Comparison of ENCODE assay signal across 11 mouse cellular contexts in the genomic region with DNA sequence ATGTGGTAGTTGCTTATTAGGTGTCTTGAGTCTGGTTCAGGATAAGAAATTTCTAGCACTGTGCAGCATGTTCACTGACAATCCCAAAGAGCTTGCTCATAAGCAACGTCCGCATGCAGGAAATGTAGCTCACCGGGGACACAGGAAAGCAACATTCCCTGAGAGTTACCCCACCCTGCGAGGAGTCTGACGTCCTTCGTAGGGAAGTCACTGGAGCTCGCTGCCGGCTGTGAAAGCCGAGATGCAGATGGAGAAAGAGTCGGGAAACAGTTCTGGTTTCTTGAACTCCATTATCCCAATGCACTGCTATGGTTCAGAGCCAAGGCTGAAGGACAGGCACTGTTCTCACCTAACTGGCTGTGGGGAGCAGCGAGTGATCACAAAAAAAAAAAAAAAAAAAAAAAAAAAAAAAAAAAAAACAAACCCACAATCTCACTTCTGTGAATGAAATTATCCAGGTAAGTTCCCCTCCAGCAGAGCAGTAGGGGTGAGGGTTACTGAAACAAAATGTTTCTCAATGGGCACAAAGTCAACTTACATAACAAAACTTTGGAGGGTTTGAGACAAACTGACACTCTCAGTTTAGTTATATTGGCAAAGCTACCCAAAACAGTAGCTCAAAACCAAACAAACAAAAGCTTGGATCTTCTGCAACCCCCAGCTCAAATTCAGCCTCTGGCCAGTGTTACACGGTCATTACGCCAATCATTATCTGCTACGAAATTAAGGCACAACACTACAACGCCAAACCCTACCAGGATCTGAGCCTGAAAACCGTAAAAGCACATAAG. TPM values are rescaled to one million over a fixed set of nuclear protein-coding genes. Genes with fewer than 3 reads are reported as not detected.
DNase-seq lines count a peak whose midpoint lies in the region; ATAC-seq and TF ChIP-seq lines count a peak whose summit lies in the region.
"Had no signal": no experiment of that assay in that cellular context is flagged by ENCODE, and none has a peak within 500 bp of the region (broad histone marks: within the 10 kb centered on the region; RNA-seq: fewer than 3 reads in every experiment).

No protein-coding gene starts in this region.

- no peak for ATAC-seq in heart, embryonic 12.5 days (ENCODE audit: insufficient number of reproducible peaks, low FRiP score)
- no peak for ATAC-seq in kidney, embryonic 16.5 days (ENCODE audit: low FRiP score, low TSS enrichment)
- no peak for ATAC-seq in stomach, postnatal 0 days (ENCODE audit: low FRiP score, low TSS enrichment)
- no peak for ATAC-seq in forebrain, embryonic 11.5 days (replicated peaks; ENCODE audit: low FRiP score)
- ATAC-seq: midbrain, embryonic 13.5 days had no signal

- no peaks in the 10 kb centered on the region for H3K79me2 ChIP-seq in CH12.LX (replicated peaks; ENCODE audit: control insufficient read depth, extremely low read depth, insufficient read depth, poor library complexity, severe bottlenecking)

- no peak overlapping the region for H3K4me2 ChIP-seq in CH12.LX (ENCODE audit: insufficient read depth, low read depth, poor library complexity, severe bottlenecking)
- no peak overlapping the region for H3K4me2 ChIP-seq in heart, embryonic 12.5 days
- no peak overlapping the region for H3K4me2 ChIP-seq in kidney, embryonic 16.5 days (replicated peaks; ENCODE audit: low read depth, low read length)
- no peak overlapping the region for H3K4me2 ChIP-seq in stomach, postnatal 0 days (replicated peaks; ENCODE audit: low read depth)
- no peak overlapping the region for H3K4me2 ChIP-seq in forebrain, embryonic 11.5 days (ENCODE audit: low read depth, low read length, severe bottlenecking)
- H3K4me2 ChIP-seq: hindbrain, embryonic 13.5 days; midbrain, embryonic 13.5 days had no signal

- WGBS in heart, embryonic 12.5 days: 54% methylated on average over 16 of the region's 16 CpGs
- WGBS in kidney, embryonic 16.5 days: 41% methylated on average over 16 of the region's 16 CpGs
- WGBS in stomach, postnatal 0 days: 76% methylated on average over 16 of the region's 16 CpGs
- WGBS in forebrain, embryonic 11.5 days: 83% methylated on average over 16 of the region's 16 CpGs

- intact Hi-C loops in left cerebral cortex, adult 2 months (cut with DNase I): no loop called here

- TF ChIP-seq CTCF in CH12.LX (conservative IDR thresholded peaks at IDR 0.05 in 1 of 2, IDR thresholded peaks at IDR 0.05 in 1 of 2; ENCODE audit: low read depth in 2 of 2, low read length in 2 of 2): no peak
- no peak for TF ChIP-seq CTCF in stomach, postnatal 0 days (IDR thresholded peaks at IDR 0.05; ENCODE audit: low read depth)
- no peak for TF ChIP-seq CTCF in left cerebral cortex, adult 2 months (IDR thresholded peaks at IDR 0.05)

- no peak for DNase-seq in CH12.LX (ENCODE audit: extremely low read depth)
- no peak for DNase-seq in ES-E14 (ENCODE audit: low read depth, low spot score)
- no peak for DNase-seq in stomach, postnatal 0 days (ENCODE audit: low spot score)
- no peak for DNase-seq in urinary bladder, adult 18-20 months (ENCODE audit: low spot score in 2 of 2)
- no peak for DNase-seq in left cerebral cortex, adult 2 months (ENCODE audit: extremely low spot score in 1 of 2, low spot score in 2 of 2)
- no peak for DNase-seq in forebrain, embryonic 11.5 days (ENCODE audit: low spot score)

- H3K9ac ChIP-seq in CH12.LX (ENCODE audit: insufficient read depth, low read depth) (no peak overlapping the region), ES-E14 (ENCODE audit: insufficient read depth, low read depth, low read length, poor library complexity, severe bottlenecking) (no peak overlapping the region)
- H3K9ac ChIP-seq in heart, embryonic 12.5 days: no peak overlapping the region
- H3K9ac ChIP-seq in kidney, embryonic 16.5 days (replicated peaks; ENCODE audit: low read length): no peak overlapping the region
- no peak overlapping the region for H3K9ac ChIP-seq in stomach, postnatal 0 days (ENCODE audit: low read length)
- no peak overlapping the region for H3K9ac ChIP-seq in forebrain, embryonic 11.5 days (ENCODE audit: low read length)
- H3K9ac ChIP-seq: hindbrain, embryonic 13.5 days; liver, embryonic 14.5 days; midbrain, embryonic 13.5 days had no signal

- no peak overlapping the region for H3K27ac ChIP-seq in CH12.LX (ENCODE audit: insufficient read depth, low read depth)
- H3K27ac ChIP-seq in ES-E14 (ENCODE audit: insufficient read depth, low read depth, low read length, poor library complexity, severe bottlenecking): no peak overlapping the region
- H3K27ac ChIP-seq in heart, embryonic 12.5 days (ENCODE audit: poor library complexity, severe bottlenecking): peak overlapping the region; percentile 8
- peak overlapping the region; percentile 46; the same call in 1 of the 2 replicates for H3K27ac ChIP-seq in kidney, embryonic 16.5 days (ENCODE audit: low read length)
- no peak overlapping the region for H3K27ac ChIP-seq in stomach, postnatal 0 days (replicated peaks)
- H3K27ac ChIP-seq in left cerebral cortex, adult 2 months: no peak overlapping the region
- no peak overlapping the region for H3K27ac ChIP-seq in forebrain, embryonic 11.5 days (ENCODE audit: low read depth, low read length)
- H3K27ac ChIP-seq: hindbrain, embryonic 13.5 days; liver, embryonic 14.5 days; midbrain, embryonic 13.5 days had no signal

- no peaks in the 10 kb centered on the region for H3K36me3 ChIP-seq in CH12.LX (replicated peaks in 1 of 2; ENCODE audit: control insufficient read depth in 1 of 2, insufficient read depth in 1 of 2, low read length in 1 of 2)
- H3K36me3 ChIP-seq in ES-E14 (ENCODE audit: control insufficient read depth, insufficient read depth, low read length, poor library complexity, severe bottlenecking): no peaks in the 10 kb centered on the region
- H3K36me3 ChIP-seq in heart, embryonic 12.5 days: no peaks in the 10 kb centered on the region
- no peaks in the 10 kb centered on the region for H3K36me3 ChIP-seq in kidney, embryonic 16.5 days (ENCODE audit: insufficient read depth, low read length)
- no peaks in the 10 kb centered on the region for H3K36me3 ChIP-seq in stomach, postnatal 0 days (ENCODE audit: control insufficient read depth, insufficient read depth, low read length)
- H3K36me3 ChIP-seq in forebrain, embryonic 11.5 days (ENCODE audit: control insufficient read depth, insufficient read depth, low read length): no peaks in the 10 kb centered on the region
- H3K36me3 ChIP-seq: hindbrain, embryonic 13.5 days; midbrain, embryonic 13.5 days had no signal

- no peak for TF ChIP-seq EP300 in CH12.LX (IDR thresholded peaks at IDR 0.05; ENCODE audit: low read length)
- TF ChIP-seq EP300 in stomach, postnatal 0 days (optimal IDR thresholded peaks at IDR 0.05): no peak

- in situ Hi-C loops in CH12.LX (cut with MboI; ENCODE audit: low pct_ligation_motif_present, low pct_unique_long_range_greater_than_20kb, low sequenced_read_pairs) (no loop called here), ES-E14 (cut with MboI; ENCODE audit: low sequenced_read_pairs in 2 of 2, unreplicated experiment in 2 of 2) (no loop called here)

- H3K4me3 ChIP-seq in CH12.LX (replicated peaks in 1 of 3; ENCODE audit: low read depth in 2 of 3, low read length in 2 of 3, poor library complexity in 1 of 3): no peak overlapping the region
- no peak overlapping the region for H3K4me3 ChIP-seq in ES-E14 (ENCODE audit: insufficient read depth in 1 of 2, low read depth in 1 of 2, low read length in 2 of 2, poor library complexity in 1 of 2, severe bottlenecking in 1 of 2)
- no peak overlapping the region for H3K4me3 ChIP-seq in heart, embryonic 12.5 days
- H3K4me3 ChIP-seq in kidney, embryonic 16.5 days (ENCODE audit: low read length): no peak overlapping the region
- H3K4me3 ChIP-seq in stomach, postnatal 0 days (ENCODE audit: low read depth, low read length): no peak overlapping the region
- no peak overlapping the region for H3K4me3 ChIP-seq in left cerebral cortex, adult 2 months
- H3K4me3 ChIP-seq in forebrain, embryonic 11.5 days (ENCODE audit: low read depth, low read length): no peak overlapping the region
- H3K4me3 ChIP-seq: hindbrain, embryonic 13.5 days; midbrain, embryonic 13.5 days had no signal

- no peaks in the 10 kb centered on the region for H3K27me3 ChIP-seq in CH12.LX (replicated peaks)
- H3K27me3 ChIP-seq in heart, embryonic 12.5 days (replicated peaks): no peaks in the 10 kb centered on the region
- no peaks in the 10 kb centered on the region for H3K27me3 ChIP-seq in kidney, embryonic 16.5 days (ENCODE audit: insufficient read depth, low read length)
- no peaks in the 10 kb centered on the region for H3K27me3 ChIP-seq in stomach, postnatal 0 days (ENCODE audit: control insufficient read depth, insufficient read depth, low read length)
- no peaks in the 10 kb centered on the region for H3K27me3 ChIP-seq in forebrain, embryonic 11.5 days (ENCODE audit: control insufficient read depth, insufficient read depth, low read length)
- H3K27me3 ChIP-seq: hindbrain, embryonic 13.5 days; midbrain, embryonic 13.5 days had no signal

- H3K9me3 ChIP-seq in CH12.LX (replicated peaks; ENCODE audit: low read length) (no peaks in the 10 kb centered on the region), ES-E14 (ENCODE audit: control insufficient read depth, insufficient read depth, low read depth, low read length) (no peaks in the 10 kb centered on the region)
- H3K9me3 ChIP-seq in heart, embryonic 12.5 days (replicated peaks): 0 out of 2 replicates have a peak, but pooled peaks cover 2% of the 10 kb centered on the region
- H3K9me3 ChIP-seq in kidney, embryonic 16.5 days (ENCODE audit: low read length): no peaks in the 10 kb centered on the region
- H3K9me3 ChIP-seq in stomach, postnatal 0 days (ENCODE audit: control insufficient read depth, low read length): no peaks in the 10 kb centered on the region
- no peaks in the 10 kb centered on the region for H3K9me3 ChIP-seq in forebrain, embryonic 11.5 days (ENCODE audit: control insufficient read depth, low read length)
- H3K9me3 ChIP-seq: hindbrain, embryonic 13.5 days; midbrain, embryonic 13.5 days had no signal

- TF ChIP-seq RAD21 in CH12.LX (IDR thresholded peaks at IDR 0.05; ENCODE audit: low read depth, low read length): no peak

- TF ChIP-seq POLR2A in CH12.LX (IDR thresholded peaks at IDR 0.05; ENCODE audit: low read depth, low read length): no peak

- dilution Hi-C loops in CH12.LX (cut with MboI; ENCODE audit: extremely low pct_ligation_motif_present, extremely low pct_unique_long_range_greater_than_20kb, low sequenced_read_pairs): no loop called here

- peaks cover 6 to 18% of the 10 kb centered on the region in 2 experiments for H3K4me1 ChIP-seq in CH12.LX (ENCODE audit: control insufficient read depth in 1 of 2, insufficient read depth in 2 of 2)
- H3K4me1 ChIP-seq in ES-E14 (ENCODE audit: control insufficient read depth in 2 of 2, insufficient read depth in 2 of 2, low read length in 2 of 2, poor library complexity in 1 of 2): peaks cover 0 to 12% of the 10 kb centered on the region in 2 experiments; a peak in 1 of 4 replicates
- peaks cover 53% of the 10 kb centered on the region for H3K4me1 ChIP-seq in heart, embryonic 12.5 days (replicated peaks)
- H3K4me1 ChIP-seq in kidney, embryonic 16.5 days (ENCODE audit: insufficient read depth, low read length): peaks cover 21% of the 10 kb centered on the region
- peaks cover 13% of the 10 kb centered on the region; the same call in 1 of the 2 replicates for H3K4me1 ChIP-seq in stomach, postnatal 0 days (replicated peaks; ENCODE audit: control insufficient read depth, insufficient read depth)
- no peaks in the 10 kb centered on the region for H3K4me1 ChIP-seq in forebrain, embryonic 11.5 days (replicated peaks; ENCODE audit: control insufficient read depth, insufficient read depth, low read length)

RNA-seq across cellular contexts. Expression of a gene that starts 15.5 kb away (rescaled TPM):
- total RNA-seq in CH12.LX (2012; rRNA removed): 1.4 and 2.3 TPM in 2 replicates
- total RNA-seq in CH12.LX (2014; rRNA removed): 1.7 and 1.8 TPM in 2 replicates
- 1.8 and 2.6 TPM in 2 replicates for polyA plus RNA-seq in CH12.LX (2012; ENCODE audit: insufficient read length, low read depth)
- total RNA-seq in ES-E14 (2012; rRNA removed): 42.5 and 57.0 TPM in 2 replicates
- polyA plus RNA-seq in heart, embryonic 12.5 days (2016; fragmentation: Nextera tagmentation; extraction: Ambion mirVana): 45.0 and 49.9 TPM in 2 replicates
- polyA plus RNA-seq in kidney, embryonic 16.5 days (2015; fragmentation: Nextera tagmentation; extraction: Ambion mirVana): 59.5 and 65.5 TPM in 2 replicates
- 27.2 and 29.3 TPM in 2 replicates for polyA plus RNA-seq in stomach, postnatal 0 days (2015; fragmentation: Nextera tagmentation; extraction: Ambion mirVana)
- total RNA-seq in left cerebral cortex, adult 2 months (2021): 10 to 100 TPM; 58.8 to 59.5 TPM
- polyA plus RNA-seq in forebrain, embryonic 11.5 days (2014; fragmentation: Nextera tagmentation; extraction: Ambion mirVana): 14.8 and 17.8 TPM in 2 replicates

Comparison
In these comparisons a context has a peak if more than half of its experiments do, and no peak if none do; other contexts are left out.
1. H3K27ac ChIP-seq: peak in heart, embryonic 12.5 days (single experiment) and kidney, embryonic 16.5 days (single experiment); none in CH12.LX (single experiment), ES-E14 (single experiment), stomach, postnatal 0 days (single experiment), left cerebral cortex, adult 2 months (single experiment) and forebrain, embryonic 11.5 days (single experiment).